Mouse (Mus musculus) small intestine, adult 2 months (tissue): ENCODE data around the gene Tspear. TPM values are rescaled to one million over a fixed set of nuclear protein-coding genes. Genes with fewer than 3 reads are reported as not detected.

Experiments used
- H3K27ac ChIP-seq: fragments of 200-500 bp; 2 replicates; pipeline ENCODE4 v1.5.1; 2012; ENCODE audit warnings: low read depth, low read length, control low read depth, inconsistent platforms; ENCODE audit not compliant: insufficient read depth
- H3K27me3 ChIP-seq: fragments of 200-500 bp; 2 replicates; pipeline ENCODE4 v1.6.1; 2012; ENCODE audit warnings: mild to moderate bottlenecking, moderate library complexity, low read length, inconsistent platforms; ENCODE audit not compliant: control insufficient read depth, insufficient read depth
- H3K36me3 ChIP-seq: fragments of 200-500 bp; 2 replicates; pipeline ENCODE4 v1.6.1; 2012; ENCODE audit warnings: mild to moderate bottlenecking, low read length, control low read depth, inconsistent platforms; ENCODE audit not compliant: control insufficient read depth, insufficient read depth
- H3K4me1 ChIP-seq: fragments of 200-500 bp; 2 replicates; pipeline ENCODE4 v1.6.1; 2012; ENCODE audit warnings: low read length, inconsistent platforms, mixed read lengths; ENCODE audit not compliant: control insufficient read depth, insufficient read depth, insufficient read length
- H3K4me3 ChIP-seq: fragments of 200-500 bp; 2 replicates; pipeline ENCODE4 v1.5.1; 2012; ENCODE audit warnings: low read depth, mild to moderate bottlenecking, control low read depth, inconsistent platforms, low read length, moderate library complexity
- CTCF ChIP-seq: fragments of 200-500 bp; IDR thresholded peaks from 2 replicates; pipeline ENCODE4 v1.5.1; 2012; ENCODE audit warnings: low read depth, mild to moderate bottlenecking, control low read depth, inconsistent platforms, low read length, moderate library complexity, mixed read lengths; ENCODE audit not compliant: insufficient replicate concordance, insufficient read length; ENCODE audit errors: extremely low read depth
- POLR2A ChIP-seq: fragments of 200-500 bp; IDR thresholded peaks from 2 replicates; pipeline ENCODE4 v1.6.1; 2012; ENCODE audit warnings: low read depth, mild to moderate bottlenecking, control low read depth, inconsistent platforms, low read length, moderate library complexity
- WGBS: fragments of 180-500 bp; shearing (Covaris S2); methylation state at CpG from one replicate; pipeline ENCODE4 v1.1.7; 2018; 5-methylcytosine and 5-hydroxymethylcytosine counted together
- polyA plus RNA-seq: library from polyadenylated mRNA; depleted of rRNA; stranded (reverse); fragments of >200 nt; gene quantifications from 2 replicates; pipeline ENCODE4 v1.2.3, GENCODE M21; 2012

The Tspear gene
- polyA plus RNA-seq, 1 experiment = 0.33 TPM

DNA sequence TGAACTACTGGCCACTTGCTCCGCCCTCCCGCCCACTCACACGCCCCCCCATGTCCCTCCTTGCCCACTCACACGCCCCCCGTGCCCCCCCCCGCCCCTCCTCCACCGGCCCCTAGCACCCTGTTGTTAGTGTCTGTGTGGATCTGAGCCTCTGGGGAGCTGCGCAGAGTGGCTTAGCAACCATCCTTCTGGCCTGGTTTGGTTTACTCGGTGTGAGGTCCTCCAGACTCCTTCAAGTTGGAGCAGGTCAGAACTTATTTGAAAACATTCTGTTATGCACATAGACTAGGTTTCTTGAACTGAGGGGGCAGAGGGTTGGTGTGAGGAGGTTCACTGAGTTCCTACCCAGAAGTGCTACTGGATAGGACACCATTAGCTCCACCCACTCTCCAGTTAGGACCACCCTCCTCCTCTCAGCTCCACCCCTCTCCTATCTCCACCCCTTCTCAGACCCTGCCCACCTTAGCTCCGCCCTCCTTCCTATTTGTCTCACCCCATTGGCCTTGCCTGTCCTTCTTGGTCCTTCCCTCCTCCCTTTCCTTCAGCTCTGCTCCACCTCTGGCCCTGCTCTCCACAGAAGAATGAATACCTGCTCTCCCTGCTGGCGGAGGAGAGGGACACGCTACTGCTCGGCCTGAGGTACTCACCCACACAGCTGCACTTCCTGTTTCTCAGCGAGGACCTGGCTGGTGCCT lies 177.8 kb downstream of the Tspear start:
- Histone ChIP-seq H3K4me1 (peaks cover 2% of the 10 kb centered on the region), H3K27ac (no peak overlapping the region), H3K36me3 (no peaks in the 10 kb centered on the region), H3K27me3 (no peaks in the 10 kb centered on the region; the same call in 1 of the 2 replicates), H3K4me3 (peak overlapping the region; percentile 53)
- TF ChIP-seq POLR2A (peak; percentile 28; the same call in 1 of the 2 replicates), CTCF (no peak)
- 39% methylated on average over 14 of the region's 14 CpGs for WGBS

- H3K27me3 ChIP-seq = no peaks in the 10 kb centered on the region; the same call in 1 of the 2 replicates
- no peaks in the 10 kb centered on the region for H3K36me3 ChIP-seq
- WGBS = 31% methylated on average over 11 of the region's 11 CpGs
- H3K4me1 ChIP-seq = peaks cover 2% of the 10 kb centered on the region
- peak; percentile 5; the same call in 1 of the 2 replicates for TF ChIP-seq POLR2A
- no peak for TF ChIP-seq CTCF
- H3K27ac ChIP-seq = no peak overlapping the region
- peak overlapping the region; percentile 53 for H3K4me3 ChIP-seq
Observed at GRCm38 (mm10) chr10:77864762-77865143, 178.4 kb downstream of the Tspear start.

DNA sequence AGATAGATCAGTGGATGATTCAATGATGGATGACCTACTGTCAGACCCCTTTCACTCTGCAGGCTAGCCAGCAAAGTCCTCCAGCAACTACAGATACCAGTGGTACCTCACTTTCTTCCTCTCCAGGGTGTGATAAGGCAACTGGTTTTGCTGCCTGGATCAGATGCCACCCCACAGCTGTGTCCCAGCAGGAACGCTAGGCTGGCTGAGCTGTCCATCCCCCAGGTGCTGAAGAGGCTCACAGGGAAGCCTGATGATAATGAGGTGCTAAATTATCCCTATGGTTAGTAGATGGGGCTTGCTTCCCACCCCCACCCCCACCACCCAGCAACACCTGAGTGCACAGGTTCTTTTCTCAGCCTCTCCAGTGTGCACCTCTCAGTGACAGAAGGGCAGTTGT lies 181.2 kb downstream of the Tspear start:
- H3K27ac ChIP-seq = no peak overlapping the region

GRCm38 (mm10) chr10:77869651-77870050 lies 183.3 kb downstream of the Tspear start:
- no peak overlapping the region for H3K27ac ChIP-seq
- WGBS = 85% methylated on average over 7 of the region's 7 CpGs
- H3K4me1 ChIP-seq = peaks cover under 1% of the 10 kb centered on the region
- H3K4me3 ChIP-seq = no peak overlapping the region
- TF ChIP-seq CTCF = no peak
- no peak for TF ChIP-seq POLR2A
- no peaks in the 10 kb centered on the region for H3K27me3 ChIP-seq
- H3K36me3 ChIP-seq = no peaks in the 10 kb centered on the region

More for the DNA sequence above, 181.2 kb downstream of the Tspear start:
- H3K4me3 ChIP-seq = no peak overlapping the region
- H3K27me3 ChIP-seq = no peaks in the 10 kb centered on the region
- no peak for TF ChIP-seq CTCF
- TF ChIP-seq POLR2A = no peak
- WGBS = 35% methylated on average over 1 of the region's 1 CpGs
- peaks cover 2% of the 10 kb centered on the region for H3K4me1 ChIP-seq
- no peaks in the 10 kb centered on the region for H3K36me3 ChIP-seq

DNA sequence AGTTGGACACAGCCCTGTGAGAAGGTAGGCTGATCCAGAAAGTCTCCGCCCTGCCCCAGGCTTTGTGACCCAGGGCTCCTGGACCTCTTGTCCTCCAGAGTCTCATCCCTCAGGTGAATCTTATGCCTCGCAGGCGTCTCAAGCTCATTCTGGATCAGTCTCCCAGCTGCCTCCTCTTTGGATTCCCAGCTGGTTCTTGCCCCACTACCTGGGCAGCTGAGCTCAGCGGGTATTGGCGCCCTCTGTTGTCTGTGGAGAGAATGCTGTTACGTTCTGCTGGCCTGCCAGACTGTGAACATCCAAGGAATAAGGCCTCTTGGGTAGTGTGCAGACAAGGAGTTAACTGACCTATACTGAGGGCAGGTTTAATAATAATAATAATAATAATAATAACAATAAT lies 192.6 kb downstream of the Tspear start:
- Histone ChIP-seq H3K4me1 (no peaks in the 10 kb centered on the region), H3K36me3 (no peaks in the 10 kb centered on the region), H3K27me3 (no peaks in the 10 kb centered on the region), H3K27ac (no peak overlapping the region), H3K4me3 (no peak overlapping the region)
- TF ChIP-seq CTCF (peak; percentile 25; the same call in 1 of the 2 replicates), POLR2A (no peak)
- 63% methylated on average over 6 of the region's 6 CpGs for WGBS

DNA sequence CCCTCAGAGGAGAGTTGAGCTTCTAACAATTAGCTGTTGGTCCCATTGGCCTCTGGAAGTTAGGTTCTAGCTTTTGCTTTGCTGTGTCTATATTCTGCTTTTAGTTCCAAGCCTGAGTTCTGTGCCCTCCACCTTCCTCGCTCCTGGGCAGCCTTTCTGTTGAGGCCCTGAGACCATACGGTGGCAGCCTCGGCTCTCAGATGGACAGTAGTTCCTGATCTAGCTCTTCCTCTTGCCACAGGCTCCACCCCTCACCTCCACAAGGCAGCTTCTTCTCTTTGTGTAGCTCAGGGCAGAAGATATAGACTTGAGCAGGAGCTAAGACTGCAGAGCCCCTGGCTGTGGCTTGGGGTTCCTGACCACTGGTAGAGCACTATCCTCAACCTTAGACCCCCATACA lies 193.9 kb downstream of the Tspear start:
- Histone ChIP-seq H3K4me3 (no peak overlapping the region), H3K27ac (no peak overlapping the region), H3K36me3 (no peaks in the 10 kb centered on the region), H3K27me3 (no peaks in the 10 kb centered on the region), H3K4me1 (no peaks in the 10 kb centered on the region)
- 55% methylated on average over 3 of the region's 3 CpGs for WGBS
- TF ChIP-seq CTCF (no peak), POLR2A (no peak)

- Histone ChIP-seq H3K27me3 (no peaks in the 10 kb centered on the region), H3K27ac (no peak overlapping the region), H3K4me1 (no peaks in the 10 kb centered on the region), H3K36me3 (no peaks in the 10 kb centered on the region), H3K4me3 (no peak overlapping the region)
- TF ChIP-seq POLR2A = no peak
- TF ChIP-seq CTCF = no peak
- 83% methylated on average over 5 of the region's 5 CpGs for WGBS
Observed at GRCm38 (mm10) chr10:77882553-77882952, 196.2 kb downstream of the Tspear start.
